Mouse (Mus musculus): Measurements from ENCODE around the gene Gpsm1.

Gpsm1 gene

GRCm38 (mm10) chr2:26312812-26313211 is 2.5 kb upstream of the Gpsm1 start:
- DNase-seq (ENCODE audit: low spot score) = no peak

GRCm38 (mm10) chr2:26313394-26313793 is 1.9 kb upstream of the Gpsm1 start:
- no peak for DNase-seq (ENCODE audit: low spot score)

- no peak for DNase-seq (ENCODE audit: low spot score)
Measured at GRCm38 (mm10) chr2:26314281-26315071, 839 bp upstream of the Gpsm1 start.

- DNase-seq (ENCODE audit: low spot score) = no peak
Measured at GRCm38 (mm10) chr2:26315925-26316311, 603 bp downstream of the Gpsm1 start.

GRCm38 (mm10) chr2:26316576-26317246 is 1.4 kb downstream of the Gpsm1 start:
- DNase-seq (ENCODE audit: low spot score) = no peak

- no peak for DNase-seq (ENCODE audit: low spot score)
Measured at GRCm38 (mm10) chr2:26317371-26317770, 2.1 kb downstream of the Gpsm1 start.

- no peak for DNase-seq (ENCODE audit: low spot score)
Measured at GRCm38 (mm10) chr2:26317991-26318672, 2.8 kb downstream of the Gpsm1 start.

GRCm38 (mm10) chr2:26319109-26319508 is 3.8 kb downstream of the Gpsm1 start:
- no peak for DNase-seq (ENCODE audit: low spot score)

- no peak for DNase-seq (ENCODE audit: low spot score)
Measured at GRCm38 (mm10) chr2:26319519-26320244, 4.4 kb downstream of the Gpsm1 start.

- no peak for DNase-seq (ENCODE audit: low spot score)
Measured at GRCm38 (mm10) chr2:26320245-26321185, 5.2 kb downstream of the Gpsm1 start.

- no peak for DNase-seq (ENCODE audit: low spot score)
Measured at GRCm38 (mm10) chr2:26323589-26324325, 8.4 kb downstream of the Gpsm1 start.

GRCm38 (mm10) chr2:26324917-26325316 is 9.6 kb downstream of the Gpsm1 start:
- DNase-seq (ENCODE audit: low spot score) = no peak

- DNase-seq (ENCODE audit: low spot score) = peak; percentile 49
Measured at GRCm38 (mm10) chr2:26325386-26326181, 10.3 kb downstream of the Gpsm1 start.

- DNase-seq (ENCODE audit: low spot score) = peak; percentile 52
Measured at GRCm38 (mm10) chr2:26327852-26328251, 12.5 kb downstream of the Gpsm1 start.

- DNase-seq (ENCODE audit: low spot score) = no peak
Measured at GRCm38 (mm10) chr2:26329402-26329801, 14.1 kb downstream of the Gpsm1 start.

GRCm38 (mm10) chr2:26330056-26330468 is 14.7 kb downstream of the Gpsm1 start:
- DNase-seq (ENCODE audit: low spot score) = no peak

- no peak for DNase-seq (ENCODE audit: low spot score)
Measured at GRCm38 (mm10) chr2:26330702-26331101, 15.4 kb downstream of the Gpsm1 start.

GRCm38 (mm10) chr2:26338302-26339203 is 23.2 kb downstream of the Gpsm1 start:
- DNase-seq (ENCODE audit: low spot score) = peak; percentile 49

- DNase-seq (ENCODE audit: low spot score) = no peak
Measured at GRCm38 (mm10) chr2:26339204-26339551, 23.9 kb downstream of the Gpsm1 start.
